Mouse (Mus musculus) testis, adult 2 months (tissue): ENCODE measurements around the gene Nrip2. TPM values are rescaled to one million over a fixed set of nuclear protein-coding genes. Genes with fewer than 3 reads are reported as not detected.

Experiments
- H3K27ac ChIP-seq: fragments of 200-500 bp; 2 replicates; pipeline ENCODE4 v1.5.1; 2012; ENCODE audit warnings: low read depth, low read length; ENCODE audit not compliant: control insufficient read depth, insufficient read depth
- H3K27me3 ChIP-seq: fragments of 200-500 bp; 2 replicates; pipeline ENCODE4 v1.6.1; 2012; ENCODE audit warnings: mild to moderate bottlenecking, low read length, moderate library complexity; ENCODE audit not compliant: control insufficient read depth, insufficient read depth
- H3K36me3 ChIP-seq: fragments of 200-500 bp; 2 replicates; pipeline ENCODE4 v1.6.1; 2012; ENCODE audit warnings: mild to moderate bottlenecking, low read length; ENCODE audit not compliant: control insufficient read depth, insufficient read depth
- H3K4me1 ChIP-seq: fragments of 200-500 bp; 2 replicates; pipeline ENCODE4 v1.6.1; 2012; ENCODE audit warnings: low read length; ENCODE audit not compliant: control insufficient read depth, insufficient read depth
- H3K4me3 ChIP-seq: fragments of 200-500 bp; 2 replicates; pipeline ENCODE4 v1.5.1; 2012; ENCODE audit warnings: low read depth, mild to moderate bottlenecking, low read length, moderate library complexity, mixed read lengths; ENCODE audit not compliant: control insufficient read depth
- CTCF ChIP-seq: fragments of 200-500 bp; IDR thresholded peaks from 2 replicates; pipeline ENCODE4 v1.5.1; 2012; ENCODE audit warnings: low read depth, mild to moderate bottlenecking, inconsistent platforms, low read length, moderate library complexity; ENCODE audit not compliant: control insufficient read depth, insufficient read depth, insufficient replicate concordance
- POLR2A ChIP-seq: fragments of 200-500 bp; IDR thresholded peaks from 2 replicates; pipeline ENCODE4 v1.6.1; 2012; ENCODE audit warnings: low read depth, mild to moderate bottlenecking, inconsistent platforms, low read length, moderate library complexity; ENCODE audit not compliant: control insufficient read depth
- polyA plus RNA-seq: library from polyadenylated mRNA; depleted of rRNA; stranded (reverse); fragments of >200 nt; gene quantifications from 2 replicates; pipeline ENCODE4 v1.2.3, GENCODE M21; 2012

The Nrip2 gene
- polyA plus RNA-seq, 1 experiment: 1.9 TPM

GRCm38 (mm10) chr6:128362381-128363006 lies 36.6 kb upstream of the Nrip2 start, which contains the start of the genes Rhno1 and Foxm1:
Gene Rhno1, minus strand, starts transcription at chr6:128362911.
Gene Foxm1, plus strand, starts transcription at chr6:128362967.
- Histone ChIP-seq H3K36me3 (no peaks in the 10 kb centered on the region; the same call in 1 of the 2 replicates), H3K27me3 (no peaks in the 10 kb centered on the region), H3K4me3 (peak within 1 kb of the TSS; percentile 83), H3K27ac (peak within 1 kb of the TSS; percentile 65), H3K4me1 (peaks cover 4% of the 10 kb centered on the region)
- TF ChIP-seq POLR2A (peak; percentile 53; the same call in 1 of the 2 replicates), CTCF (no peak)

- TF ChIP-seq CTCF: no peak
- no peak for TF ChIP-seq POLR2A
- Histone ChIP-seq H3K4me3 (peak overlapping the region; percentile 83), H3K27me3 (no peaks in the 10 kb centered on the region), H3K27ac (peak overlapping the region; percentile 40), H3K36me3 (no peaks in the 10 kb centered on the region; the same call in 1 of the 2 replicates), H3K4me1 (peaks cover 4% of the 10 kb centered on the region)
These were observed 35.9 kb upstream of the Nrip2 start for GRCm38 (mm10) chr6:128363007-128363825.

- H3K4me3 ChIP-seq: no peak overlapping the region
- peaks cover 4% of the 10 kb centered on the region for H3K4me1 ChIP-seq
These were observed 34.4 kb upstream of the Nrip2 start for GRCm38 (mm10) chr6:128364721-128365120.

GRCm38 (mm10) chr6:128366466-128366865 lies 32.6 kb upstream of the Nrip2 start:
- H3K36me3 ChIP-seq: no peaks in the 10 kb centered on the region; the same call in none of the 2 replicates
- peaks cover 4% of the 10 kb centered on the region for H3K4me1 ChIP-seq
- TF ChIP-seq POLR2A (no peak), CTCF (no peak)
- no peaks in the 10 kb centered on the region for H3K27me3 ChIP-seq
- no peak overlapping the region for H3K27ac ChIP-seq
- H3K4me3 ChIP-seq: no peak overlapping the region

More at GRCm38 (mm10) chr6:128364721-128365120, 34.4 kb upstream of the Nrip2 start:
- TF ChIP-seq POLR2A (no peak), CTCF (no peak)
- H3K27me3 ChIP-seq: no peaks in the 10 kb centered on the region
- H3K27ac ChIP-seq: no peak overlapping the region
- no peaks in the 10 kb centered on the region; the same call in 1 of the 2 replicates for H3K36me3 ChIP-seq

- TF ChIP-seq CTCF (no peak), POLR2A (no peak)
- H3K36me3 ChIP-seq: no peaks in the 10 kb centered on the region; the same call in none of the 2 replicates
- no peak overlapping the region for H3K27ac ChIP-seq
- H3K4me3 ChIP-seq: no peak overlapping the region
- H3K4me1 ChIP-seq: no peaks in the 10 kb centered on the region; the same call in 1 of the 2 replicates
- H3K27me3 ChIP-seq: no peaks in the 10 kb centered on the region
These were observed 29.1 kb upstream of the Nrip2 start for GRCm38 (mm10) chr6:128370040-128370439.

DNA sequence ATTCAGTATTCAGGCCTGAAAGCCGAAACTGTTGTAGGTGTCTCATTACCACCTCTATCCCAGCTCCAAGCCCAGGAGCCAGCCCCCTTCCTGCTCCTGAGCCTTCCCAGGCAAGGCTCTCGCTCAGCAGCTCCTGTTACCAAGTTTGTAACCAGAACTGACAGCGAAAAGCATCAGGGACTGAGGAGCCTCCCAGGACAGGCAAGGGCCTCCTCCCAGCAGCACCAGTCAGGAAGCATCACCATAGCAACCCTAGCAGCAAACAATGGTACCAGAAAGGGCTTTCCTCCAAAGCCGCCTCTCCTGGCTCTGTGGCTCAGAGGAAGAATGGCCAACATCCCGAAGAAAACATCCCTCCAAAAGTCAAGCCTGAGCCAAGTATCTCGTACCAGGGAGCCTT lies 23.9 kb upstream of the Nrip2 start, which contains the start of the genes Tex52 and Gm44596:
Gene Tex52, plus strand, starts transcription at position 265 of the 400 bp plus-strand sequence.
Gene Gm44596, plus strand, starts transcription at position 312 of the 400 bp plus-strand sequence.
- peak within 1 kb of the TSS; percentile 69 for H3K4me3 ChIP-seq
- no peaks in the 10 kb centered on the region; the same call in 1 of the 2 replicates for H3K36me3 ChIP-seq
- H3K27me3 ChIP-seq: no peaks in the 10 kb centered on the region
- peak within 1 kb of the TSS; percentile 51 for H3K27ac ChIP-seq
- TF ChIP-seq CTCF (no peak), POLR2A (0 out of 2 replicates have a peak, but pooled peaks have one; percentile 12)
- peaks cover 2% of the 10 kb centered on the region; the same call in 1 of the 2 replicates for H3K4me1 ChIP-seq

DNA sequence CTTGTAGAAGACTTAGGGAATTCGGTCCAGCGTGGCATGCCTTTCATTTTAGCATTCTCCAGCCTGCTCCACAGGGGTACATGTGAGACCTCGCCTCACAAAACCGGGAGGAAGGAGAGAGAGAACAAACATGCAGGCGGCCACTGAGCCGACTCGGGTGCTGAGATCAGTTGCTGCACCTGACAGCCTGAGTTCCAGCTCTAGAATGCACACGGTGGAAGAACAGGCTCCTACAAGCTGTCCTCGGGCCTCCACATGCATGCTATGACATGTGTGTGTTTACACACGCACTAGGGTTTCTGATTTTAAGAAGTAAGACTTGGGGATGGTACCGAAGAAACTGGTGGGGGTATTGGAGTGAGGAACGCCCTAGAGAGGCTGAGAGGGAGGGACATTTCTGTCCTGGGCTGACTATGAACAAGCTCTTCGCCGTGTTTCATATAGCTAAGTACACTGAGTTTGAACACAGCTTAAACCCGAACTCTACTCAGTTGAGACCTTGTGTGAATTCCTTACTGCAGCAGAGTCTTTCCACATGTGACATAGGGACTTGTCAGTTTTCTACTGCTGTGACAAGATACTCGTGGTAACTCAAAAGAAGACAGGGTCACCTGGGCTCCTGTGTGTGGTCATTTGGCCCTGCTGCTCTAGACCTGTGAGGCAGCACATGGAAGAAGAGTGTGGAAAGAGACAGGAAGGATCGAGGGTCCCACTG lies 22.6 kb upstream of the Nrip2 start:
- Histone ChIP-seq H3K4me3 (peak overlapping the region; percentile 58), H3K36me3 (no peaks in the 10 kb centered on the region), H3K27ac (no peak overlapping the region), H3K4me1 (peaks cover 2% of the 10 kb centered on the region; the same call in 1 of the 2 replicates), H3K27me3 (no peaks in the 10 kb centered on the region)
- no peak for TF ChIP-seq POLR2A
- no peak for TF ChIP-seq CTCF
